ENCODE assay signal across 17 mouse cellular contexts in genomic region chr9:94732136-94732535, GRCm38 (mm10).
A peak's percentile ranks its signal among the peaks of the same experiment; 100 is the strongest.
DNase-seq lines count a peak whose midpoint lies in the region; ATAC-seq lines count a peak whose summit lies in the region.
"Had no signal": no experiment of that assay in that cellular context is flagged by ENCODE, and none has a peak within 500 bp of the region (broad histone marks: within the 10 kb centered on the region; RNA-seq: fewer than 3 reads in every experiment).

No protein-coding gene starts in this region.

- intact Hi-C loops in left cerebral cortex, postnatal 4 days (cut with DNase I), result no loop called here
- intact Hi-C loops in left cerebral cortex, postnatal 25 days (cut with DNase I), result no loop called here

- H3K27ac ChIP-seq in heart, embryonic 10.5 days, result no peak overlapping the region
- no peak overlapping the region for H3K27ac ChIP-seq in kidney, embryonic 16.5 days (ENCODE audit: low read length)
- H3K27ac ChIP-seq: embryonic facial prominence, embryonic 12.5 days; forebrain, embryonic 15.5 days; heart, embryonic 15.5 days had no signal

- no peak overlapping the region for H3K4me3 ChIP-seq in heart, embryonic 10.5 days
- no peak overlapping the region for H3K4me3 ChIP-seq in kidney, embryonic 16.5 days (ENCODE audit: low read length)
- H3K4me3 ChIP-seq: embryonic facial prominence, embryonic 12.5 days; forebrain, embryonic 15.5 days; heart, embryonic 15.5 days had no signal

- no peak for ATAC-seq in kidney, embryonic 16.5 days (ENCODE audit: low FRiP score, low TSS enrichment)

- H3K9me3 ChIP-seq in heart, embryonic 10.5 days, result no peaks in the 10 kb centered on the region
- H3K9me3 ChIP-seq in kidney, embryonic 16.5 days (ENCODE audit: low read length), result no peaks in the 10 kb centered on the region
- H3K9me3 ChIP-seq: embryonic facial prominence, embryonic 12.5 days; forebrain, embryonic 15.5 days; heart, embryonic 15.5 days had no signal

- H3K4me2 ChIP-seq in kidney, embryonic 16.5 days (replicated peaks; ENCODE audit: low read depth, low read length), result no peak overlapping the region
- H3K4me2 ChIP-seq: embryonic facial prominence, embryonic 12.5 days; forebrain, embryonic 15.5 days; heart, embryonic 11.5 days; heart, embryonic 15.5 days had no signal

- H3K27me3 ChIP-seq in heart, embryonic 10.5 days (ENCODE audit: insufficient read depth, poor library complexity, severe bottlenecking), result no peaks in the 10 kb centered on the region
- 0 out of 2 replicates have a peak, but pooled peaks cover 3% of the 10 kb centered on the region for H3K27me3 ChIP-seq in kidney, embryonic 16.5 days (ENCODE audit: insufficient read depth, low read length)
- H3K27me3 ChIP-seq: embryonic facial prominence, embryonic 12.5 days; forebrain, embryonic 15.5 days; heart, embryonic 15.5 days had no signal

- H3K4me1 ChIP-seq in heart, embryonic 10.5 days, result 0 out of 2 replicates have a peak, but pooled peaks cover 6% of the 10 kb centered on the region
- H3K4me1 ChIP-seq in kidney, embryonic 16.5 days (ENCODE audit: insufficient read depth, low read length), result no peaks in the 10 kb centered on the region

- DNase-seq in heart, embryonic 10.5 days (ENCODE audit: low spot score), result peak; percentile 27
- DNase-seq in heart, adult 9 months (ENCODE audit: low spot score in 2 of 2), result no peak
- DNase-seq in left cerebral cortex, postnatal 4 days, result peak; percentile 47
- DNase-seq in left cerebral cortex, postnatal 25 days (ENCODE audit: low spot score in 2 of 2), result no peak
- peak; percentile 11 for DNase-seq in retina, postnatal 1 day
- DNase-seq in retina, embryonic 14.5 days (ENCODE audit: low spot score), result no peak
- DNase-seq: adrenal gland, adult 2 months; adrenal gland, postnatal 25 days; cerebellum, adult 11 months; cerebellum, adult 9-10 months; gastrocnemius, postnatal 36 days; heart, adult 11 months had no signal

- H3K9ac ChIP-seq in kidney, embryonic 16.5 days (replicated peaks; ENCODE audit: low read length), result no peak overlapping the region
- H3K9ac ChIP-seq: embryonic facial prominence, embryonic 12.5 days; forebrain, embryonic 15.5 days; heart, embryonic 15.5 days had no signal

- WGBS in heart, embryonic 10.5 days, result 75% methylated on average over 6 of the region's 6 CpGs
- WGBS in kidney, embryonic 16.5 days, result 73% methylated on average over 6 of the region's 6 CpGs

- no peaks in the 10 kb centered on the region for H3K36me3 ChIP-seq in heart, embryonic 10.5 days
- no peaks in the 10 kb centered on the region for H3K36me3 ChIP-seq in kidney, embryonic 16.5 days (ENCODE audit: insufficient read depth, low read length)
- H3K36me3 ChIP-seq: embryonic facial prominence, embryonic 12.5 days; forebrain, embryonic 15.5 days; heart, embryonic 15.5 days had no signal

Comparison
In these comparisons a context has a peak if more than half of its experiments do, and no peak if none do; other contexts are left out.
1. DNase-seq: peak in heart, embryonic 10.5 days (single experiment), left cerebral cortex, postnatal 4 days (single experiment) and retina, postnatal 1 day (single experiment); none in heart, adult 9 months (0 of 2), left cerebral cortex, postnatal 25 days (0 of 2) and retina, embryonic 14.5 days (single experiment).